Mouse (Mus musculus) G1E-ER4 (cell line): Measurements from ENCODE around the gene Ccr4. TPM values are rescaled to one million over a fixed set of nuclear protein-coding genes. Genes with fewer than 3 reads are reported as not detected.

Experiments used
- GATA1 ChIP-seq: IDR thresholded peaks from one replicate; pipeline ENCODE4 v1.8.0; 2012; ENCODE audit warnings: low read length, inconsistent platforms
- polyA plus RNA-seq: library from polyadenylated mRNA; stranded (reverse); fragments of >175 nt; gene quantifications from 2 replicates; pipeline ENCODE4 v1.2.3, GENCODE M21; 2012

Gene Ccr4
- polyA plus RNA-seq, 1 experiment, result not detected

GRCm38 (mm10) chr9:114501111-114501510 is 3.6 kb downstream of the Ccr4 start:
- peak; percentile 31 for TF ChIP-seq GATA1

DNA sequence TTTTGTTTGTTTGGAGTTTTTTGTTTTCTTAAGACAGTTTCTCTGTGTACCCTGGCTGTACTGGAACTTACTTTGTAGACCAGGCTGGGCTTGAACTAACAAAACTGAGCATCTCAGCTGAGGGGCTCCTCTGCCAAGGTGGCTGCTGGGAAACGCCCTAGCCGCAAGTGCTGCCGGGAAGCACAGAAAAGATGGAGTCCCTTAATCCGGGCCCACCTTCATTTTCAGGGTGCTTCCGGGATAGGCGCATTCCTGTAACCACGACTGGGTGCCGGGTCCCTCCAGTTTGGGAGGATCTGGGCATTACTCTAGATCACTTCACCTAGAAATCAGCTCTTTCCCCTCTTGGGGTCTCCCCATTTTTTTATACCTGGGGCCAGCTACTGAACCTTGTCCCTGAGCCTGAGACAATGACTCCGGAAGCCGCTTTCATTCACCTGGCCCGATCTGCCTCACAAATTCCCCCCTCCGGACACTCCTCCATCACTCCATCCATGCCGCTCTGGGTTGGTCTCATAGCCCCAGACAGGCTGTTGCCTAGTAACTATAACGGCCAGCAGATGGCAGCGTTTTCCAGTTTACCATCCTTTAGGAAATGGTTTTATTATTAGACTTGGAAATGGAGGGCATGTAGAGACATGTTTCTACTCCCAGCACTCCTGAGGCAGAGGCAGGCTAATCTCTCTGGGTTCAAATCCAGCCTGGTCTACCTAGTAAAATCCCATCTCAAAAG is 4.8 kb downstream of the Ccr4 start:
- no peak for TF ChIP-seq GATA1

DNA sequence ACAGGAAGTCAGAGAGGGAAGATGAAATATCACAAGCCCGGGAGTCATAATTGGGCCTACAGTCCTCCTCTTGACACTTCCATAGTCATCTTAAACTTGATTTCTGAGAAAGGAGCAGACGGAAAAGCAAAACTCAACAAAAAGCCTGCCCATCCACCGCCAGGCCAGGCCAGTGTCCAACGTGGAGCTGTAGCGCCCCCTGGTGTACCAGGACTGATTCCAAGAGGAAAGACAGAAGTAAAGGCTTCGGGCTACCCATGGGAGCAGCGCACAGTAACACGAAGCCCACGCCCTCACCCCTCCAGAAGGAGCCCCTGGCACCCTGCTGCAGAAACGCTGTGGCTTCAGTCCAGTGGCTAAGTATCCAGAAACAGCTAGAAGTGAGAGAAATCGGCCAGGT is 6.5 kb downstream of the Ccr4 start:
- TF ChIP-seq GATA1, result no peak

DNA sequence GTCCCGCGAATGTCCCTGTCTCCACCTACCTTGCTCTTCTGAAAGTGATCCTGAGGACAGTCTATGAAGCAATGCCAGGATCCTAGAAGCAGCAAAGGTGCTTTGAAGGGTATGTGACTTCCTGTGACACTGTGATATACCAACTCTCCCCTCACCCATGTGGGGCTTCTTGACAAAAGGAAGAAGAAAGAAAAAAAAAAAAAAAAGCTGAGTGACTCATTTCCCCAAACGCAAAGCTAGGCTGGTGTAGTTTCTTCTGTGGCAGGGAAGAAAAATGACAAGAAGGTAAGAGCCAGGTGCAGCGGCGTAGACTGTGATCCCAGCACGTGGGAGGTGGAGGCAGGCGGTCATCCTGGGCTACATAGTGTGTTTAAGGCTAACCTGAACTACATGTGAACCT is 8.2 kb downstream of the Ccr4 start:
- TF ChIP-seq GATA1, result no peak

DNA sequence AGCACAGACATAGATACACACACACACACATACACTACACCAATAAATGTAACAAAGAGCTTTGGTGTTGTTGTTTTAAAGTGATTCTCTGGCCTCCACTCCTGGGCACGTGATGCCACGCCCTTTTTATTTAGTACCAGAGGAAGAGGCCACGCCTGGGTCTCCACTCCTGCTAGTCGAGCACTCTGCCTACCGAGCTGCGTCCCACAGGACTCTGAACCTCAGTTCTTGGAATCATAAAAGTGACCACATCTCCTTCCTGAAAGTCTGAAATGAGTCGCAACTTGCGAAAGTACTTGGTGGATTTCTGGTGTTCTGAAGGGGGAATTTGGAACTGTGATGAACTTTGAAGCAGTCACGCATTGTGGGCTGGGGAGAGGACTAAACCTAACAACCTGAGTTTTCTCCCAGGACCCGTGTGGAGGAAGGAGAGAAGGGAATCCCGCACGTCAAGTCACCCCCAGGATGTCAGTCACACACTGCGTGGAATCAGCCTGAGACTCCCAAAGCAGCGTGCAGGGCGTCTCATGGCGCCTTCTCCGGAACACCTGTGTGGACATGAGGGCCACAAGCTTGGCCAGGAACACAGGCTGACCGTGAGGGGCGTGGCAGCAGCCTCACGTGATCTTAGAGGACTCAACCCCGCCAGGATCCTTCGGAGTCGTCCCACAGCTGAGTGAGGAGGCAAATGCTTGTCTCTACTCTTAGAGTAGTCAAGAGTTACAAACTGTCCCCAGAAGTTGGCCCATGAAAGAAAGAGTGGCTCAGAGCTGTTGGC is 17.0 kb downstream of the Ccr4 start:
- TF ChIP-seq GATA1, result no peak

- TF ChIP-seq GATA1, result no peak
Observed at GRCm38 (mm10) chr9:114486808-114487207, 17.9 kb downstream of the Ccr4 start.

GRCm38 (mm10) chr9:114484771-114485170 is 19.9 kb downstream of the Ccr4 start:
- no peak for TF ChIP-seq GATA1

- no peak for TF ChIP-seq GATA1
Observed at GRCm38 (mm10) chr9:114480940-114481339, 23.8 kb downstream of the Ccr4 start.

DNA sequence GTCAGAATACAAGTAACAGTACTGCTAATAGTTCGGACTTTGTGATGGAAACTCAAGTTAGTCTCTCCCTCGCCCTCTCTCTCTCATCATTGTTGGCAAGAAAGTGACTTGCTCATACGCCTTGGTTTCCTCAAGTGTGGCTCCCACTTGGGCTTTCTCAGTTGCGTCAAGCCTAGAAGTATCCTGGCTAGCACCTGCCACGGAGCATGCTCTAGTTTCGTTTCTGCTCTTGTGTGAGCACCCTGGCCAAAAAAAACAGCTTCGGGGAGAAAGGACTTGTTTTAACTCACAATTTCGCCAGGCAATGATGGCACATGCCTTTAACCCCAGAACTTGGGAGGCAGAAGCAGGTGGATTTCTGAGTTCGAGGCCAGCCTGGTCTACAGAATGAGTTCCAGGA is 27.7 kb downstream of the Ccr4 start:
- TF ChIP-seq GATA1, result no peak

GRCm38 (mm10) chr9:114471892-114472291 is 32.8 kb downstream of the Ccr4 start:
- no peak for TF ChIP-seq GATA1

DNA sequence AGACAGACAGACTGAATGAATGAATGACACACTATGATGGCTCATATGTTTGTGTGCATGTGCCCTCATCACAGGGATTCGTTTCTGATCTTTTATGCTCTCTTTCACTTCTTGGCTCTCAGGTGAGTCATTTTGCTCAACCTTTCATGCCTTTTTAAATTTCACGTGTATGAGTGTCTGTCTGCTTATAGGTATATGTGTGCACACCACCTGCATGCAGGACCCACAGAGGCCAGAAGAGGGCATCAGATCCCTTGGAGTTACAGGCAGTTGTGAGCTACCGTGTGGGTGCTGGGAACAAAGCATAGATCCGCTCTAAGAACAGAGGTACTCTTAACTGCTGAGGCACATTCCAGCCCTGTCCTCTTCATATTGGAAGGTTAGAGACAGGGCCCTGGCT is 36.0 kb downstream of the Ccr4 start:
- no peak for TF ChIP-seq GATA1

GRCm38 (mm10) chr9:114468217-114468616 is 36.5 kb downstream of the Ccr4 start:
- TF ChIP-seq GATA1, result no peak

DNA sequence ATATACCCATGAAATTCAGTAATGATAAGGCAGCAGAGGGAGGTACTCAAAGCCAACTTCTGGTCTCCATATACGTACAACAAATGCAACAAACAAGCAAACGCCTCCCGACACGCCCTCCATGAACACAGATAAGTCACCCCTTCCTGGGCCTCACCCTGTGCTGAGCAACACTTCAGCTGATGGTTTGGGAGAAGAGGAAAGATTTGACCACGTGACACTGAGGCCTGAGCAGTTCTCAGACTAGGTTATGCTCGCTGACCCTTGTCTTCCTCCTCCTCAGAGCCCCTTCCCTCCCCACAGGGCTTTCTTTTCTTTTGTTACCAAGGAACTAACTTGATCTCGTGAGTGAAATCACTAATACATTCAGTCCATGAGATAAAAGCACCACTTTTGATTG is 37.8 kb downstream of the Ccr4 start:
- no peak for TF ChIP-seq GATA1

GRCm38 (mm10) chr9:114465442-114465841 is 39.3 kb downstream of the Ccr4 start:
- TF ChIP-seq GATA1, result no peak

- TF ChIP-seq GATA1, result no peak
Observed at GRCm38 (mm10) chr9:114462569-114462968, 42.1 kb downstream of the Ccr4 start.

DNA sequence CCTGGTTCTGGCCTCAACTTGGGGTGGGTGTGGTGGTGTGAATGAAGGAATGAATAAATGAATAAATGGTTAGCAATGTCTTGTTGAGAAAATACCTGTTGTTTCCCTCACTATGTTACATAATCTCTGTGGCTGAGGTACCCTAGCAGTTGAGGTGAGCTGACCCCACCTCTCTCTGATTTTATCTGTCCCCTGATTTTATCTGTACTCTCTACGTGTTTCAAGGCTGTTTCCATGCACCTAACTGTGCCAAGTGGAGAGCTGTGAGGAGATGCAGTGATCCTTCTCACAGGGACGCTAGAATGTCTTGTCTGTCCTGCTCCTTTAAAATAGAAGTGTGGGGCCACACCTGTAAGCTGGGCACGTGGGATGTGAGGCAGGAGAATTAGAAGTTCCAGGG is 46.3 kb downstream of the Ccr4 start:
- no peak for TF ChIP-seq GATA1

DNA sequence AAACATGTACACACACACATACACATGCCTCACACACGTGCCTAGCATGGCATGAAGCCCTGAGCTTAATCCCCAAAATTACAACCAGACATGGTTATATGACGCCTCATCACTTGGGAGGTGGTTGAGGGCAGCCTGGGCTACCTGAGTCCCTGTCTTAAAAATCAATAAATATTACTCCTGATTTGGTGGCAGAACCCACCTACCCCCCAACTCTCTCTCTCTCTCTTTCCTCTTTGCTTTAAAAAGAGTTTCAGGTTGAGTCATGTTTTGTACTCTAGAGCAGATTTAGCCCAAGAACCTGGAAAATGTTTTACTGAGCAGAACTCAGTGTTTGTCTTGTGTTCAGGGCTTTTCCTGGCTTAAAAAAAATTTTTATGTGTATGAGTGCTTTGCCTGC is 49.3 kb downstream of the Ccr4 start:
- no peak for TF ChIP-seq GATA1
